Mouse (Mus musculus) thymus, postnatal 14 days (tissue): Measurements from ENCODE around the gene Nop16.
A peak's percentile ranks its signal among the peaks of the same experiment; 100 is the strongest.

Experiments
- DNase-seq: peaks from one replicate; pipeline ENCODE4 v3.0.0; 2021

Nop16 gene

GRCm38 (mm10) chr13:54596107-54596690 is 6.3 kb upstream of the Nop16 start:
- DNase-seq: no peak

GRCm38 (mm10) chr13:54593617-54594016 is 3.7 kb upstream of the Nop16 start:
- no peak for DNase-seq

GRCm38 (mm10) chr13:54591776-54592356 is 2.0 kb upstream of the Nop16 start:
- DNase-seq: no peak

GRCm38 (mm10) chr13:54589414-54589995 is 385 bp downstream of the Nop16 start:
- no peak for DNase-seq

- DNase-seq: no peak
These were observed 4.1 kb downstream of the Nop16 start for GRCm38 (mm10) chr13:54585831-54586230.

- DNase-seq: no peak
These were observed 7.0 kb downstream of the Nop16 start for GRCm38 (mm10) chr13:54582860-54583259.

GRCm38 (mm10) chr13:54582126-54582525 is 7.8 kb downstream of the Nop16 start:
- DNase-seq: no peak

- no peak for DNase-seq
These were observed 8.5 kb downstream of the Nop16 start for GRCm38 (mm10) chr13:54581385-54581784.

- DNase-seq: no peak
These were observed 12.0 kb downstream of the Nop16 start for GRCm38 (mm10) chr13:54577652-54578507.

GRCm38 (mm10) chr13:54575489-54575888 is 14.4 kb downstream of the Nop16 start:
- DNase-seq: peak; percentile 26

GRCm38 (mm10) chr13:54574854-54575481 is 14.9 kb downstream of the Nop16 start, which contains the start of gene Arl10:
TSS of gene Arl10 (plus strand) at chr13:54575015.
- DNase-seq: peak; percentile 69

GRCm38 (mm10) chr13:54572621-54573020 is 17.3 kb downstream of the Nop16 start:
- no peak for DNase-seq

- DNase-seq: no peak
These were observed 18.3 kb downstream of the Nop16 start for GRCm38 (mm10) chr13:54571637-54572036.

- DNase-seq: no peak
These were observed 19.2 kb downstream of the Nop16 start for GRCm38 (mm10) chr13:54570736-54571135.

GRCm38 (mm10) chr13:54569282-54569681 is 20.6 kb downstream of the Nop16 start:
- DNase-seq: no peak

GRCm38 (mm10) chr13:54568380-54568779 is 21.5 kb downstream of the Nop16 start:
- DNase-seq: no peak

- peak; percentile 70 for DNase-seq
These were observed 24.1 kb downstream of the Nop16 start for GRCm38 (mm10) chr13:54565594-54566345.

- peak; percentile 98 for DNase-seq
These were observed 24.7 kb downstream of the Nop16 start, which contains the start of gene 4833439L19Rik for GRCm38 (mm10) chr13:54565201-54565581. TSS of gene 4833439L19Rik (minus strand) at chr13:54565435.

- DNase-seq: peak; percentile 14
These were observed 25.4 kb downstream of the Nop16 start for GRCm38 (mm10) chr13:54564232-54565200.

GRCm38 (mm10) chr13:54562562-54562961 is 27.3 kb downstream of the Nop16 start:
- DNase-seq: no peak

- DNase-seq: no peak
These were observed 29.3 kb downstream of the Nop16 start for GRCm38 (mm10) chr13:54560608-54561007.
